Mouse (Mus musculus) kidney, adult 9 months (tissue): Measurements from ENCODE around the gene Slc6a11.

Source experiments
- DNase-seq: peaks from one replicate; pipeline ENCODE4 v3.0.0; 2022

The Slc6a11 gene

DNA sequence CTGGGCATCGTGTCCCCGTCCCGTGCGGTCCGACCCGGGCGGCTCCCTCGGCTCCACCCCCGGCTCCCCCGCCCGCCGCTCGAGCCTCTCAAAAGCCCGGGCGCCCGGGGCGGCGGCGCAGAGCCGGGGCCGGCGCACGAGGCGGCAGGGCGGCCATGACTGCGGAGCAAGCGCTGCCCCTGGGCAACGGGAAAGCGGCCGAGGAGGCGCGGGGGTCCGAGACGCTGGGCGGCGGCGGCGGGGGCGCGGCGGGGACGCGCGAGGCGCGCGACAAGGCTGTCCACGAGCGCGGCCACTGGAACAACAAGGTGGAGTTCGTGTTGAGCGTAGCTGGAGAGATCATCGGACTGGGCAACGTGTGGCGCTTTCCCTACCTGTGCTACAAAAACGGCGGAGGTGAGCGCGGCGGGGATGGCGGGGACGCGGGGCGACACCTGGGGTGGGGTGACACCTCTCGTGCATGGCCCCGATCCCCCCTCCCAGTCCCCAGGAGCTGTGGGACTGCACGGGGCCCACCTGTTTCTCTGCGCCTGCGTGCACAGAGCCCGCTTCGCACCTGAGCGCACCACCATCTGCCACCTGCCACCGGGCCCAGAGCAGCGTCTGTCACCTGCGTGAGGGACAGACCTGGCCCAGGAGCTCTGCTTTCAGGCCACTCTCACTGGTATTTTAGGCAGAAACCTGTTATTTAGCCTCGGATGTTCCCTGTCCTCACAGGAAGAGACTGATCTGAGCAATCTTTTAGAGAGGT, at the start of gene Slc6a11:
Slc6a11 (plus strand) TSS at position 120 of the 751 bp plus-strand sequence.
- DNase-seq = no peak

DNA sequence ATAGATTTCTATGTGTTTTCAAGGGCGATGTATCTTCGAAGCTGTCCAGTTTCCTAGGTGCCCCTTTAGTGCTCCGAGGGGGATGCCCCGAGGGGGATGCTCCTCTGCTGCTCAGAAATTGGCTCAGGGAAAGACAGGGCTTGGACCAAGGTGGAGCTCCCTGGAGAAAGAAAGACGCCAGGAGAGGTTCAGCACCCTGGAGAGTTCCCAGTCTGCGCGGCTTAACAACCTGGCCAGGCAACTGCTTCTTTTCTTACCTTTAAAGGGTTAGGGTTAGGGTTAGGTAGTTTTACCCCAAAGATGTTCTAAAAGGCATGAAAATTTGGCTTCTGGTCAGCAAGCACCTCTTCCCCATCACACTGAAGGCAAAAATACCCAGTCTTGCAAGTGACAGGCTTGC, 43.9 kb upstream of the Slc6a11 start:
- peak; percentile 14 for DNase-seq

DNA sequence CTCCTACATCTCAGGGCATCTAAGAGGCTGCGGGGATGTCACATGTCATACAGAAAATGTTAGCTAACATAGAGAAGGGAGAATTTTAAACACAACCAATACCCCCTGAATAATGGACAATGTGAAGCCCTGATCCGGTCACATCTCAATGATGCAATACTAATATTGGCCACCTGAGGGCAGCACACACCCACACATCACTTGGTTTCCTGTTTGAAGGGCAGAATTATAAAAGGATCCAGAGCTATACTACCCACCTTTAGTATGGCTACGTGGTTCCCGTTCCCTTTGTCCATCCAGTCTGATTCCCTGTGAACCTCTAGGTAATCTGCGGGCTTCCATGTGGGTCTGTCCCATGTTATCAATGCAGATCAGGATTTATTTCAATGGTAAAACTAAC, 41.4 kb upstream of the Slc6a11 start:
- peak; percentile 64 for DNase-seq

DNA sequence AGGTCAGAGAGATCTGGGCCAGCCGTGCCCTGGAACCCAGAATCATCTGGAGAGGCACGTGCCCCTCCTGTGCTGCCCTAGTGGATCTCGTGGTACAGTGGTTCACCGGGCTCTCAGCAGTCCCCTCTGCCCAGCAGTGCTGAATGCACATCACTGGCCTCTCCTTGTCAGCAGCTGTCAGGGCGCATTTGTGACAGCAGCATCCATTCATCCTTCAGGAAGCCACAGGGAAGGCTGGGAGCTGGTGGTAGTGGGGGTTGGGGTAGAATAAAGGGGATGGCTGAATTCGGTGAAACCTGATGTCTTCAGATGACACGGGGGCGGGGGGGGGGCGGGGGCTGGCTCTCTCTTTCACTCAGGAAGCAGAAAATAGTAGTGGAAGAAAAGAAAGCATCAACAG, 38.8 kb upstream of the Slc6a11 start:
- no peak for DNase-seq

DNA sequence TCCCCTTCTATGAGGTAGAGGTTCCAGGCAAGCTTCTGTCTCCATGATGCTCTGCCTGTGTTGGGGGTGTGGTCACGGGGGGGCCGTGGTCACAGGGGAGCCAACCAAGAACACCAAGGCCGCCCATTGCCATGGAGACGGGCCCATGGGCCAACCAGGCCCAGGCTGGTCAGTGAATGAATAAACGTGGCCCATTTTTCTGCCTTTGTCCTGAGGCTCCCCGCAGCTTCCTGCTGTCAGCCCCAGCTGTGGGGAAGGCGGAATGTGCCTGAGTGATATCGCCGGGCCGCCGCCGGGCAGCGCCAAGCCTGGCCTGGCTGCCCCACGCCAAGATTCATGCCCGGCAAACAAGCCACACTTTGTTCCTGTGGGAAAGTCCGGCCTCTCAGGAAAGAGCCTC, 36.8 kb upstream of the Slc6a11 start:
- DNase-seq = no peak

DNA sequence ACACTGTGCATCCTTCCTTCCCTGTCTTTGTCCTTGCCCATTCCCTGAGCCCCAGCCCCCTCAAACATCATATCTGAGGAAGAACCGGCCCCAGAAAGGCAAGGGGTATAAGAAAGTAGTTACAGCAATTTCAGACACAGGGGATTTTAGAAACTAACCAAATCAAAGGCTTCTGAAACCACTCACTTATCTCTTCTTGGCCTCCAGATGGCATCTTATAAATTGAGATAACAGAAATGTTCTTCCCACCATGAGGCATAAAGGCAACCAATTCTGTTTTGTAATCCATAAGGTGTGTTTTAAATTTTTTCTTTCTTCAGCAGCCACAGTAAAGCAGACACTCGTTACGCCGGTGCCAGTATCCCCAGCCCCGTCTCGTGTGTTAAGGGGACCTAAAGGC, 34.5 kb upstream of the Slc6a11 start:
- DNase-seq = no peak

DNA sequence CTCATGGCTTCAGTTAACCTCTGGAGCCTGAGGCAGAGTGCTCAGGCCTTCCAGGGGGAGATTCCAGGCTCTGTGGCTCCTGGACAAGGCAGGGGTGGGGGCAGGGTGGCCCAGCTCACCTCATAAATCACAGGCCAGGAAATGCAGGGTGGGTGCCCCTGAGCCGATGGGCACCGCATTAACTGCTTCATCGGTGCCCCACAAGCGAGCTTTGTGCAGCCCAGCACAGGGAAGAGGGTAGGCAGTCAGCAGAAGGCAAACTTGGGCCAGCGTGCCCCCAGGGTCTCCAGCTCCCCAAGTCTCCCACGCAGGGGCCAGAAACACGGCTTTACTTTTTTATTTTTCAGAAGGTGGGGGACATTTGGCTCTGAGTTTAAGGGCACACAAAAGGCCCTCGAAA, 29.1 kb upstream of the Slc6a11 start:
- no peak for DNase-seq

DNA sequence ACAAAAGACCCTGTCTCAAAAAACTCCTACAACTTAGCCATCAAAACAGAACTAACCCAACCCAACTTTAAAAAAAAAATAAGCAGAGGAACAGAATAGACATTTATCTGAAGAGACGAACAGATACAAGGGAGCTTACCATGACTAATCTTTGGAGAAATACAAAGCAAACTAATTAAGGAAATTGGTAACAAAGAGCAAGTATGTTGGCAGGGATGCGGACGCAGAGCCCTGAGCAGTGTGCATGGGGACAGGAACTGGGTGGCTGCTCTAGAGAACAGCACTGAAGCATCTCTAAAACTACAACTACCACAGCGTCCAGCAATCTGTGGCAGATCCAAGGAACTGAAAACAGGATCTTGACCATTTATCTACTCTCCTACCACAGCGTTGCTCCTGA, 11.5 kb upstream of the Slc6a11 start:
- no peak for DNase-seq

DNA sequence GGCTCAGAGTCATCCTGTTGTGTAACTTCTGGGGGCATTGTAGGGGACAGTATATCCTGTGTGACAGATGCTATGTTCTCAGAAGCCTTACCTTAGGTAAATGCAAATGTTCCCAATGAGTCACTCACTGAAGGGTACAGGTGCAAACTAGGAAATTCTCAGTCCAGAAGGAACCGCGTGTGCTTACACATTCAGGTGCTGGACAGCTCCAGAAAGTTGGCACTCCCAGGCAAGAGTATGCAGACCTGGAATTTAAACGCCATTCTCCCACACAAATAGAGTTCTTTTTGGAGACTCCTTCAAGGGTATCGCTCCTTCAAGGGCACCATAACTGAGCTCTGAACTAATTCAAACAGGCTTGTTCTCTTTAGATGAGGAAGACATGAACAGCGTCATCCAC, 5.5 kb upstream of the Slc6a11 start:
- DNase-seq = no peak

DNA sequence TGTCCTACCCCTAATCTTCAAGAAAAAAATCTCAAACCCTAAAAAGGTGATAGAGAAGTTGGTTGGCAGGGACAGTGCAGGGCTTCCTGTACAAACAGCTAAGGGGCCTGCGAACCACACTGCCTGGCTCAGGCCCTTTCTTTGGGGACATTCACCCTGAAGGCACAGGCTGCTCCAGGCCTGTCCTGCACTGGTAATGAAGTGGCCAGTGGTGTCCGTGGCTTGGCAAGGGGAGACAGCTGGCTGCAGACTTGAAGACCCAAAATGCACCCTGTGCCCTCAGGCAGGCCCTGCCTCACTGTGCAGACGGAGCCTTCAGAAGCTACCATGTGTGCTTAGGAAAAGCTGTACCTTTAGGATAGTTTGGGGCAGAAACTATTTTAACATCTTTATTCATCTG, 1.4 kb downstream of the Slc6a11 start:
- DNase-seq = no peak

DNA sequence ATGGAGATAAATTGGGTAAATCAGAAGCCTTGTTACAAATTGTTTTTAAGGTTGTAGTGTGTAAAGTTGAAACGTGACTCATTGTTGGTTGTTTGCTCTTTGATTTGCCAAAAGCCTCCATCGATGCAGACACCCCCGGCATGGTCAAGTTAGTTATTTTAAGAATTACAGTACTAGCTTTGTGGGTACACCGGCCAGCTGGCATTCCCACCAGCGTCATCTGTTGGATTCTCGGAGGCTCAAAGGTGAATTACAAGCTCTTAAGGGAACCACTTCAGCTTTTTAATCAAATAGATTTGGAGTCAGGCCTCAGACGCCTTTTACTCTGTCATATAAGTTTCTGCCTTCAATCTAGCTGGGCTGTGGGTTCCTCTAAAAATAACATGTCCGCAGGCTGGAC, 1.9 kb downstream of the Slc6a11 start:
- no peak for DNase-seq

DNA sequence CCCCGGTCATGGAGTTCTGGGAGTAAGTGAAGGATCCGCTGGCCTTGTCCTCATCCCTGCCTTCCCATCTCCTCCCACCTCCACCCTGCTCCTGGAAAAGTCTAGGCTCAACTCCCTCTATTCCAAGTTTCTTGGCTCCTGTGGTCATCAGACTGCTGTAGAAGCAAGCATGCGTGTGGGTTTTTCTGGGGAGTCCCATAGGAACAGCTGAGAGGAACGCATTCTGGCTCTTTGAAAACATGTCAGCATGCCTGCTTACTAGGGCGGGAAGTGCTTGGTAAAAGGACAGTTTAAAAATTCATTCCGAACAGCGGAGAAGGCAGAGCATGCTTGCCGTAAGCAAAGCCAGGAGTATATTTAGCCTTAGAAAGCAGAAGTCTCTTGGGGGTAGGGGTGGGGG, 7.9 kb downstream of the Slc6a11 start:
- no peak for DNase-seq

DNA sequence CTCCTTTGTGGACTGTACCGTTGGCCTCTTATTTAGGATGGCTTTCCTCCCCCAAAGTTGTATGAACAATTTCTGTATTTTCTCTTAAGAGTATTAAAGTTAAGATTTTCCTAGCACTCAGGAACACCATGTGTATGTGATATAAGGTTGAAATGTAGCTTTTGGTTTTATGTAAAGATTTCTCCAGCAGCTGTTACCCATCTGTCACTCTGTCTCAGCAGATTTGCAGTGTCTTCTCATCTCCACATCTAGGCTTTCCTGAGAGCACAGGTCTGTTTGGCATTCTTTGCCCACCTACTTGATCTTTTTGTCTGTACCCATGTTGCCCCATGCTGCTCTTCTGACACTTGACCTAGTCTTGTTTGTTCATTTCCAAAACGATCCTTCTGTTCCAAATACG, 10.4 kb downstream of the Slc6a11 start:
- DNase-seq = no peak

DNA sequence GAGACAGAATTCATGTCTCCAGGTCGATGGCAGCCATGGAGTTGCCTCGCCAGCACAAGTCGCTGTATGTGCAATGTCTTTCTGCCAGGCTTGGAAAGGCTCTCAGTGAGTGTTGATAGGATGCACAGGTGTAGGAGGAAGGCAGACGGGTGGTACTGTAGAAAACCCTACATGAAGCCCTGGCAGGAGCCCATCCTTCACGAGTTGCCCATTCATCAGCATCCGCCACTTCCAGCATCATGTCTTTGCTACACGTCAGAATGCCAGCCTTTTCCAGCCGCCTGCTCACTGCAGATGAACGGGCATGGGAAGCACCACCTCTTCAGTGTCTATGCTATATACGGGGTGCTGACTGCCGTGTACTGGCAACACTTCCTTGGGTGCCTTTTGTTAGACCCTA, 11.4 kb downstream of the Slc6a11 start:
- DNase-seq = no peak

DNA sequence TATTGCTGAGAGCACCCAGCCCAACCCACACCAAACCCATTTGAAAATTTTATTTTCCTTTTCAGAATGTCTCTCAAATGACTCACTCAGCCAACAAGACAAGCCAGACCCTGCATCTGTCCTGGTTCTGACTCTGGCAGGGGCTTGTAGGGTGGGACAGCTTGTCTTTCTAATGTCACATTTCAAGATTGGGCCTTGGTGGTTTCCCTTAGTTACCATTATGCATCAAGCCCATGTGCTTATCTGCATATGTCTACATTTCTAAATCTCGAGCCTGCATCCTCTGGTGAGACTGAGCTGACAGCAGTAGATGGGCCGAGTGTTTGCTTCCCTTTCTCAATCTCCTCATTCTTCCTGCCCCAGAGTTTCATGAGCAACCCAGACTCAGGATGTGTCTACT, 12.5 kb downstream of the Slc6a11 start:
- no peak for DNase-seq

DNA sequence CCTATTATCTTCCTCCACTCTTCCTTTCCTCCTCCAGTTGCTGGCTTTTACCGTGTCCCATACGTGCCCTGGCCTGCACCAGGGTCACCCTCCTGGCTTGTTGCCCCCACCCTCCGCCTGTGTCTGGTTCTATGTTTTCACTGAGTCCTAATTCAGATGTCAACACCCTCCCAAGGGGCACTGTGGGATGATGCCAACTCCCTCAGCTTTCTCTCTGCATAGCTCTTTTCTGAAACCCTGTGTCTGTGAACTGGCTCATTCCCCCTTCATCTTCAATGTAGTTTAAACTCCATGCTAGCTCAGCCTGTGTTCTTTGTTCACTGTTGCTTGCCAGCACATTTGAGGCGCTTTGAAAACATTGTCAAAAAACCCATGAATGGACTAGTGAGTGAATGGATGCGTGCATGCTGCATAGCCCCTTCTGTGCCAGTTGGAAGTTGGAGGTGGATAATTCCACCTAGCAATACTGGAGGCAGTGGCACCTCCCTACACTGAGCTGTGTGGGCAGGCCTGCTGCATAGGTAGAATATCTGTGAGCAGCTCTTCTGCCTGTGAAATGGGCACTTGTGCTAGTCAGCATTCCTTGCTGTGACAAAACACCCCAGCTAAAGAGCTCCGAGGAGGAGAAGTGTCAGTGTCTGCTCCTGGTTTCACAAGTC, 13.5 kb downstream of the Slc6a11 start:
- no peak for DNase-seq

DNA sequence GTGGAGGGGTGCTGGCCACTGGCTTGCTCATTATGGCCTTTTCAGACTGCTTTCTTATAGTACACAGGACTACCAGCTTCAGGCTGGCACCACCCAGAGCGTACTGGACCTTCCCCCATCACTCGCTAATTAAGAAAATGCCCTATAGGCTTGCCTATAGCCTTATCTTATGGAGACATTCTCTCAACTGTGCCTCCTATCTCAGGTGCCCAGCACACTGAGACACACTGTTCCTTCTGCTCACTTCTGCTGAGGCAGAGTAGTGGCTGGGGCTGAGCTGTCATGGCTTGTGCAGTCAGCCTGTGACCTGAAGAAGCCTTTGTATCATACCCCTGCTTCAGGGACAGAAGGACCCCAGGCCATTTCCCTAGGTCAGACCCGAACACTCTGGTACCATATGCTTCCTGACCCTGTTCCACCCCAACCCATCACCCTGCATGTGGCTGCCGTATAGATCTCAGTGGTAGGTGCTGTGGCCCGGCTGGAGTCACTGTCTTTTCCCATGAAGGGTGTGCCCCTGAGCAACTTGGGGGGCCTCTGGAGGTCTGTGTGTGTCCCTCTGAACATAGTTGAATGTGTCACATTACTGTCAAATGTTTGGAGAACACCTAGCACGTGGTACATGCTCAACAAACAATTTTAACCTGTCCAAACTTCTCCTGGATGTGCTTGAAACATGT, 14.7 kb downstream of the Slc6a11 start:
- no peak for DNase-seq

DNA sequence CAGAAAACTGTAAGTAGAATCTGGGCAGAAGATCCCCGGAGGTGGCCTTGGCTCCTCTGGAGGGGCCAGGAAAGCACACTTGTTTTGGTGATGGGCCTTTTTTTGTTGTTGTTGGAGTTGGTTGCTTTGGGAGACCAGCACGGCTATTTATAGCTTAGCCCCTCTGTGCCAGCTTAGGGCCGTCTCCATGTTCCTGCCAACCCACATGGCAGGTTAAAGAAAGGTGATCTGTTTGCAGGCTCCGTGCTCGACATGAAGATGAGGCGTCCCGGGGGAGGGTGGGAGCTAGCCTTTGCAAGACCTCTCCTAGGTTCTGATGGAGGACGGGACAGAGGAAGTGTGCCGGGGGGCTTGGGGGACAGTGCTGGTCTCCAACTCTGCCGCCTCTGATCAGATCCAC, 24.7 kb downstream of the Slc6a11 start:
- no peak for DNase-seq

DNA sequence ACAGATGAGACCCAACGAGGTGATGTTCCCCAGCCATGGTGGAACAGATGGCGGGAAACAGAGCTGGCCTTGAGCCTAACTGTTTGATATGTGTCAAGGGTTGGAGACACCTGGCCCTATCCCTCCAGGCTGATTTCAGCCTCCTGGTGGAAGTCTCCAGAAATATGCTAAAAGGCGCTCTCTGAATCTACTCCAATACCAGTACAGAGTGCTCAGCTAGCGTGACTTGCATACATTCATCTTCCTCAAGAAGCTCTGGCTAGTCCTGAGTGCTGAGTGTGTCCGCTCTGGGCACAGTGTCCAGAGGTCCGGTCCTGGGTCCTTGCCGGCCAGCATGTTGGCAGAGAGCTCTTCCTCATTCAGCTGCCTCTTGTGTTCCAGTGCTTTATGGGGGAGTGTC, 27.8 kb downstream of the Slc6a11 start:
- DNase-seq = no peak

DNA sequence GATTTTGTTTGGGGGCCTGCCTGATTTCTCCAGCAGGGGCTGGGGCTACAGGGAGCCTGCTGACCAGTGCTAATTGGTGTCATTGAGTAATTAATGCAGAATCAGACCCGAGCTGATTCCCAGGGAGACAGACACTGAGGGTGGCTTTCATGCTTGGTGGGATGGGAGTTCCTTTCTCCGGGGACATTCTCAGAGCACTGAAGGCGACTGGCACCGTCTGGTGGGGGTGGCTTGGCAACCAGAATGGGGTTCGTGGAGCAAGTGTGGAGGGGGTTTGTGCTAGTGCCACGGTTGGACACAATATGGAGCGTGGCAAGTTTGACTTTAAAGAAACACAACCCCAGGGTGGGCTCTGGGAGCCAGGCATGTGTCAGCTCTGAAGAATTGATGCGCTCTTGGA, 29.7 kb downstream of the Slc6a11 start:
- DNase-seq = no peak

DNA sequence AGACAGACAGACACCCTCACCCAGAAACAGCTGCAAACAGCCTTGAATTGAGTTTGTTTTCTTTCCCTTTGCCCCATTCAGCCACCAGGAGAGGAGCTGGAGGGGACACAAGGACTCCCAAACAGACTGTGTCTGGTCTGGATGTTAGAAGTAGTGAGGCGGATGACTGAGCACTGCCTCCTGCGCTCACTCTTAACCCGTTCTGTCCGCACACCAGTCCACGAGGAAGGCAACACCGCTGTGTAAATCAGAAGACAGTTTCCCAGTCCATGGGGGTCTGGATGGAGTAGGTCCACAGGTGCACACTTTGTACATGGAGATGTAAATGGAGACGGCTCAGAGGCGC, 43.0 kb downstream of the Slc6a11 start:
- DNase-seq = no peak

DNA sequence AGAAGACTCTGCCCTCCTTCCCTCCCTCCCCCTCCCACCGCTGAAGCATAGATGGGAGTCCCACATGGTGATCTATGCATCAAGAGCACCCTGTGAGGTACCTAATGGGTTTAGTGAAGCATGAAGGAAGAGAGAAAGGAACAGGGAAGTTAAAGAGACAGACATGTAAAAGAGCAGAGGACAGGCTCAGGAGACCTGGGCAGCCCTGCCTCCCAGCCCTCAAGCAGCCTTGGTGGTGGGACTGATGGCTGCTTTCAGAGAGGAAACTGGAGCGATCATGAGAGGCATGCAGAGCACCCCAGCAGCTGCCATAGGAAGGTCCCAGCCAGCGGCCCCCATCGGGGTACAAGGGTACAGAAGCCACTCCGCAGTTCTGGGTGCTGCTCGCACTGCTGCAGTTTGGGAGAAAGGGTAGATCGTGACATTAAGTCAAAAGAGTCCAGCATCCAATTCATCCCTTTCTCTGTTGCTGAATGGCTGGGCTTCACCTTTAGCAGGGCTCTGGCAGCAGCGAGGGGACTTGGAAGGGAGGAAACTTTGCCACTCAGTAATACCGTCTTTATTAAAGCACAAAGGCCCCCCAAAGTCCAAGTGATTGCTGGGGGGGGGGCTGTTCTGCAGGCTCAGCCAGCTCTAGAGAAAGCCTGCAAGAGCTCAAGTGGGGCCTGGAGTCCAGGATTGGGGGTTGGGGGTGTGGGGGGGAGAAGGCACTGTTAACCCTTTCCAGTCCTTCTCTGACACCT, 43.5 kb downstream of the Slc6a11 start:
- DNase-seq = no peak

DNA sequence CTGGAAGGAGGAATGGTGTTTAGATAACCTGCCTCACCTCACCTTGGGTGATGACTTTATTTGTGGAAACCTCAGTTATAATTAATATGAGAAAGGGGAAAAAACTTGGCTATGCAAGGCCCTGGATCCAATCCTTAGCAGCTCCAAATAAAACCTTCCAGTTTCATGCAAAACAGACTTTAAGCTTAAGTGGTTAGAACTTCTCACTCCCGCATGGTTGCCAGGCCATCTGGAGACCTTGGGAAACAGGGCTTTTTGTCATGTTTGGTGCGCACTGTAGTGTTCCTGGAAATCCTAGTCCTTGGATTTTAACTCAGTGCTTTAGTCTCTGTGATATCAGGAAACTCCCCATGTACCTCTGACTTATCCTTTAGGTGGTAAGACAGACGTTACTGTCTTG, 47.1 kb downstream of the Slc6a11 start:
- no peak for DNase-seq
